In genomic region chr8:125822065-125822464, GRCm38 (mm10) we compare ENCODE assay signal across 22 mouse cellular contexts.
"Had no signal": no experiment of that assay in that cellular context is flagged by ENCODE, and none has a peak within 500 bp of the region (broad histone marks: within the 10 kb centered on the region; RNA-seq: fewer than 3 reads in every experiment).

No protein-coding gene starts in this region.

- H3K4me2 ChIP-seq: limb, embryonic 12.5 days; liver, embryonic 12.5 days; liver, embryonic 15.5 days; midbrain, embryonic 12.5 days; neural tube, embryonic 12.5 days had no signal

- H3K36me3 ChIP-seq: limb, embryonic 12.5 days; liver, embryonic 12.5 days; liver, embryonic 15.5 days; midbrain, embryonic 12.5 days; neural tube, embryonic 12.5 days had no signal

- H3K27ac ChIP-seq: limb, embryonic 12.5 days; liver, embryonic 12.5 days; liver, embryonic 15.5 days; macrophage; midbrain, embryonic 12.5 days; neural tube, embryonic 12.5 days; stomach, postnatal 0 days had no signal

- H3K4me3 ChIP-seq: left cerebral cortex, adult 2 months; limb, embryonic 12.5 days; liver, embryonic 12.5 days; liver, embryonic 15.5 days; midbrain, embryonic 12.5 days; neural tube, embryonic 12.5 days had no signal

- DNase-seq: kidney, adult 2 months; kidney, postnatal 14 days; kidney, postnatal 4 days; layer of hippocampus, postnatal 36 days; liver; lung, adult 18-20 months; right cerebral cortex, adult 18-20 months; right cerebral cortex, postnatal 14 days; right cerebral cortex, postnatal 4 days; thymus, adult 2 months; thymus, postnatal 14 days; thymus, postnatal 4 days had no signal

- H3K9me3 ChIP-seq: limb, embryonic 12.5 days; liver, embryonic 12.5 days; liver, embryonic 15.5 days; midbrain, embryonic 12.5 days; neural tube, embryonic 12.5 days had no signal

- ATAC-seq: hindbrain, embryonic 16.5 days; intestine, postnatal 0 days; liver, embryonic 12.5 days had no signal

- H3K27me3 ChIP-seq: liver, embryonic 12.5 days; liver, embryonic 15.5 days; midbrain, embryonic 12.5 days; neural tube, embryonic 12.5 days had no signal

- H3K4me1 ChIP-seq: liver, embryonic 15.5 days; midbrain, embryonic 12.5 days; neural tube, embryonic 12.5 days had no signal

- H3K9ac ChIP-seq: limb, embryonic 12.5 days; liver, embryonic 12.5 days; liver, embryonic 15.5 days; midbrain, embryonic 12.5 days; neural tube, embryonic 12.5 days had no signal
